Mouse (Mus musculus): ENCODE results near the gene Eif2ak3. TPM values are rescaled to one million over a fixed set of nuclear protein-coding genes. Genes with fewer than 3 reads are reported as not detected.

Gene Eif2ak3
- polyA plus RNA-seq, 1 experiment from 2014 or later = 9.6 TPM

DNA sequence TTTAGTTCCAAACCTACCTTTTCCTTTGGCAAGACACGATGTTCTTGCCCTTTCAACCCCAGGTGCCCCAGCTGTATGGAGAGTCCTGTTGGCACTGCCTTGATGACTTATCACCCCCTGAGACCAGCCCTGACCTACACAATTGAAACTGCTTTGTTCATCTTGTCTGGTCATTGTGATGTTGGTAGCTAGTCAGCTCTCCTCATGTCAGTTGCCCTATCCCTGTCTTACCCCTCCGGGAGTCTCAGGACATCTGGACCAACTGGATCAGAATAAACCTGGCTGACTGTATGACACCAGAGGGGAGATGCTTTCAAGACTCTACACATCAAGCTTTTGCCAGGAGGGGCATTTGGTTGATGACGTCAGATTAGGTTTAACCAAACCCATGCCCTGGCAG, 74.5 kb downstream of the Eif2ak3 start, which contains the start of gene Tex37:
Tex37 (minus strand) TSS at position 101 of the 400 bp plus-strand sequence.
- WGBS = 87% methylated on average over 3 of the region's 3 CpGs
- no peak for TF ChIP-seq CTCF (IDR thresholded peaks at IDR 0.05; ENCODE audit: low read depth)
- no peak for ATAC-seq

DNA sequence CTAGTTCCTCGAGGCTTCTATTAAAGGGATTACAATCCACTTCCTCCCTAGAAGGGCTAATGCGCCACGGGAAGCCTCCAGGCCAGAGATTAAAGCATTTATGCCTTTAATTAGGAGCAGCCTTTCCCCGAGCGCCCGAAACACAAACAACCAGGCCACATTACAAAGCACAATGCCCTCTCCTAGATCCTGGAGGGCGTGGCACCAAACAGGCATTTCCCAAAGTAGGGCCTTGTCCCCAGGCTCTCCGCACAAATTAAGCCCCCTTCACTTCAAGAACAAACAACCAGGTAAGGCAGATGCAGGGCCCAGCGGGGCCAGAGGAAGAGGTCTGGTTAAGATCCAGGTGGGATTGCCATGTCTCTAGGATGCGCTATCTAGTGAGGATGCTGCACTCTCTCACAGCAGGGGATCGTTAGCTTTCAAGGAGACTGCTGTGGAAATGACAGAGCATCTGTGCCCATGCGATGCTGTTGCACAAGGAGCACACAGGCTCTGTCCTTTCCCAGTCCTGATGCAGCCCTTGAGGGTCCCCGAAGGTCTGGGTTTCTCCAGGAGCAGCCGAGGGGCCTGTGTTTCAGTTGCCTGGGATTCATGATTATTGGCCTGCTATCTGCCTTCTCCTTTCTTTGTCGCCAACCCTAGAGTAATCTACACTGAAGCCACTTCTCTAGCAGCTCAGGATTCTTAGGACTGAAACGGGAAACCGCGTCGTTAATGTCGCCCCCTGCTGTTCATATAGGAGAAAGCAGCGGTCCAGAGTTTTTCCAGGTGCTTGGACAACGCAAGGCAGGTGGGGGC, 77.2 kb downstream of the Eif2ak3 start:
- Histone ChIP-seq H3K27me3 (replicated peaks; ENCODE audit: control insufficient read depth, insufficient read depth, low read length) (no peaks in the 10 kb centered on the region), H3K4me3 (ENCODE audit: low read depth, low read length) (no peak overlapping the region), H3K4me2 (replicated peaks; ENCODE audit: low read depth) (peak overlapping the region; percentile 31), H3K9ac (ENCODE audit: low read depth, low read length) (no peak overlapping the region), H3K27ac (ENCODE audit: low read depth, low read length) (no peak overlapping the region), H3K4me1 (replicated peaks; ENCODE audit: control insufficient read depth, insufficient read depth, low read length) (no peaks in the 10 kb centered on the region), H3K9me3 (ENCODE audit: control insufficient read depth) (no peaks in the 10 kb centered on the region), H3K36me3 (ENCODE audit: control insufficient read depth, insufficient read depth) (no peaks in the 10 kb centered on the region)
- peak; percentile 80 for TF ChIP-seq CTCF (IDR thresholded peaks at IDR 0.05; ENCODE audit: low read depth)
- WGBS = 14% methylated on average over 22 of the region's 22 CpGs
- no peak for ATAC-seq

More for the DNA sequence above, 74.5 kb downstream of the Eif2ak3 start, which contains the start of gene Tex37:
- no peak within 1 kb of the TSS for H3K9ac ChIP-seq (ENCODE audit: low read depth, low read length)
- H3K27ac ChIP-seq (ENCODE audit: low read depth, low read length) = no peak within 1 kb of the TSS
- no peak within 1 kb of the TSS for H3K4me3 ChIP-seq (ENCODE audit: low read depth, low read length)
- no peaks in the 10 kb centered on the region for H3K27me3 ChIP-seq (replicated peaks; ENCODE audit: control insufficient read depth, insufficient read depth, low read length)
- H3K4me1 ChIP-seq (replicated peaks; ENCODE audit: control insufficient read depth, insufficient read depth, low read length) = no peaks in the 10 kb centered on the region
- H3K4me2 ChIP-seq (replicated peaks; ENCODE audit: low read depth) = no peak within 1 kb of the TSS
- H3K36me3 ChIP-seq (ENCODE audit: control insufficient read depth, insufficient read depth) = no peaks in the 10 kb centered on the region
- no peaks in the 10 kb centered on the region for H3K9me3 ChIP-seq (ENCODE audit: control insufficient read depth)

DNA sequence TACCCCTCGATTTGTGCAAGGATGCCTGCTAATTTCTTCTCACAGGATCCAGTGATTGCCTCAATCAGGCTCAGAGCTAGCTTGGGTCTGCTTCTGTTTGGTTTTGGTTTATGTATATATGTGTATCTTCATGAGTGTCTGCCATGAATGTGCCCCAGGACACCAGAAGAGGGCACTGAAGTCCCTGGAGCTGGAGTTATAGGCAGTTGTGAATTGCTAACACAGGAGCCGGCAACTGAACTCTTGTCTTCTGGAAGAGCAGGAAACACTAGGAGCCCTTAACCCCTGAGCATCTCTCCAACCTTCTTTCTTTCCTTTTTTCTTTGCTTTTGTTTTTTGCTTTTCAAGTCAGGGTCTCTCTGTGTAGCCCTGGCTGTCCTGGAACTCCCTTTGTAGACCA, 87.5 kb downstream of the Eif2ak3 start:
- Histone ChIP-seq H3K27me3 (replicated peaks; ENCODE audit: control insufficient read depth, insufficient read depth, low read length) (no peaks in the 10 kb centered on the region), H3K9me3 (ENCODE audit: control insufficient read depth) (no peaks in the 10 kb centered on the region), H3K9ac (ENCODE audit: low read depth, low read length) (no peak overlapping the region), H3K27ac (ENCODE audit: low read depth, low read length) (no peak overlapping the region), H3K36me3 (ENCODE audit: control insufficient read depth, insufficient read depth) (no peaks in the 10 kb centered on the region), H3K4me3 (ENCODE audit: low read depth, low read length) (no peak overlapping the region), H3K4me1 (replicated peaks; ENCODE audit: control insufficient read depth, insufficient read depth, low read length) (no peaks in the 10 kb centered on the region), H3K4me2 (replicated peaks; ENCODE audit: low read depth) (no peak overlapping the region)
- WGBS = 93% methylated on average over 2 of the region's 2 CpGs
- no peak for TF ChIP-seq CTCF (IDR thresholded peaks at IDR 0.05; ENCODE audit: low read depth)
- ATAC-seq = no peak

DNA sequence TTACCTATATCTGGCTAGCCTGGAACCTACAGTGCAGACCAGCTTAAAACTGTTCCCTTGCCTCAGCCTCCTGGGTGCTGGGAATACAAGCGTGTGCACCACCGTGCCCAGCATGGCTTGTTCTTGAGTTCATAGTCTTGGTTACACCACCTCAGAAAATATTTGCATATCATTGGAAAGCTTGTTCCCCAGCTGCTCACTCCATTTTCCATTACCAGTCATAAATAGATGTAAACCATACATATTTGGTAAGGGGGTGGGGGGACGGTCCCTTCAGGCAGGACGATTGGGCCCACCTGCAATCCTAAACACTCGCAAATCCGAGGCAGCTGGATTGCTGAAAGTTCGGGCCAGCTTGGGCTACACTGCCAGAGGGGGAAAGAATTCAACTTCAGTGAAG, 109.0 kb downstream of the Eif2ak3 start:
- Histone ChIP-seq H3K9ac (ENCODE audit: low read depth, low read length) (no peak overlapping the region), H3K27ac (ENCODE audit: low read depth, low read length) (no peak overlapping the region), H3K27me3 (replicated peaks; ENCODE audit: control insufficient read depth, insufficient read depth, low read length) (peaks cover 54% of the 10 kb centered on the region), H3K4me1 (replicated peaks; ENCODE audit: control insufficient read depth, insufficient read depth, low read length) (no peaks in the 10 kb centered on the region), H3K9me3 (ENCODE audit: control insufficient read depth) (no peaks in the 10 kb centered on the region), H3K4me2 (replicated peaks; ENCODE audit: low read depth) (no peak overlapping the region), H3K36me3 (ENCODE audit: control insufficient read depth, insufficient read depth) (no peaks in the 10 kb centered on the region), H3K4me3 (ENCODE audit: low read depth, low read length) (no peak overlapping the region)
- 67% methylated on average over 7 of the region's 7 CpGs for WGBS
- no peak for TF ChIP-seq CTCF (IDR thresholded peaks at IDR 0.05; ENCODE audit: low read depth)
- ATAC-seq = no peak

DNA sequence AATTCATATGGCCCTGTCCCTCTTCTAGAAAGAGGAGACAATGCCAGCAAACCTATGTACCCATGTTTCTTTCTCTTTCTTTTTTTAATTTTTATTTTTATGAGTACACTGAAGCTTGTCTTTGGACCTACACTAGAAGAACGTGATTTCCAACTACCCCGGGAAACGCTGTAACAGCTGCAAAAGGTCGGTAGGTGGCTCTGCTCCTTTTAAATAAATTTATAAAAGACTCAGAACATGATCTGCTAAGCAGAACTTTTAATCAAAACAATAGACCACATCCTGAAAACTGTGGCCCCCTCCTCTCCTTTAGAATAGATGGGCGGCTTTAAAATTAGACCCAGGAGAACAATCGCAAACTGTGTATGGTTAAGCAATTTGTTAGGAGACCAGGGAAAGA, 109.7 kb downstream of the Eif2ak3 start:
- Histone ChIP-seq H3K4me3 (ENCODE audit: low read depth, low read length) (no peak overlapping the region), H3K4me2 (replicated peaks; ENCODE audit: low read depth) (no peak overlapping the region), H3K4me1 (replicated peaks; ENCODE audit: control insufficient read depth, insufficient read depth, low read length) (no peaks in the 10 kb centered on the region), H3K9ac (ENCODE audit: low read depth, low read length) (no peak overlapping the region), H3K27me3 (replicated peaks; ENCODE audit: control insufficient read depth, insufficient read depth, low read length) (peaks cover 61% of the 10 kb centered on the region), H3K9me3 (ENCODE audit: control insufficient read depth) (no peaks in the 10 kb centered on the region), H3K36me3 (ENCODE audit: control insufficient read depth, insufficient read depth) (no peaks in the 10 kb centered on the region), H3K27ac (ENCODE audit: low read depth, low read length) (no peak overlapping the region)
- 9% methylated on average over 6 of the region's 6 CpGs for WGBS
- ATAC-seq = no peak
- TF ChIP-seq CTCF (IDR thresholded peaks at IDR 0.05; ENCODE audit: low read depth) = peak; percentile 56

Other genes with a start within 250 kb of the Eif2ak3 start
- 6.4 and 9.5 TPM in 2 replicates for gene Rpia, start 52.3 kb upstream of the Eif2ak3 start, polyA plus RNA-seq (2015; fragmentation: Nextera tagmentation; extraction: Ambion mirVana)
- not detected in 2 replicates for gene Tex37, start 74.4 kb downstream of the Eif2ak3 start, polyA plus RNA-seq (2015; fragmentation: Nextera tagmentation; extraction: Ambion mirVana)
- gene Foxi3, start 112.0 kb downstream of the Eif2ak3 start, polyA plus RNA-seq (2015; fragmentation: Nextera tagmentation; extraction: Ambion mirVana) = not detected in 2 replicates

All from intestine, postnatal 0 days (tissue).